Mouse (Mus musculus) kidney, adult 2 months (tissue): ENCODE measurements around the gene Cish.

ENCODE experiments used
- CTCF ChIP-seq: fragments of 200-500 bp; conservative IDR thresholded peaks from 2 replicates; pipeline ENCODE4 v1.5.1; 2011; ENCODE audit warnings: low read depth, mild to moderate bottlenecking, control low read depth, low read length, moderate library complexity, mixed read lengths; ENCODE audit not compliant: insufficient read depth, insufficient read length
- POLR2A ChIP-seq: fragments of 200-500 bp; IDR thresholded peaks from one replicate; pipeline ENCODE4 v1.6.1; 2011; ENCODE audit warnings: low read depth, low read length, control low read depth

GRCm38 (mm10) chr9:107325904-107326303 is 30.1 kb downstream of the Cish start:
- no peak for TF ChIP-seq CTCF
- no peak for TF ChIP-seq POLR2A
